Mouse (Mus musculus): Measurements from ENCODE around the gene Ski. TPM values are rescaled to one million over a fixed set of nuclear protein-coding genes. Genes with fewer than 3 reads are reported as not detected.

Ski gene
- total RNA-seq, 2 experiments from 2014 or later, result 65.3 to 80.4 TPM

- DNase-seq, result no peak
Observed at GRCm38 (mm10) chr4:155214188-155214587, 8.2 kb downstream of the Ski start.

- no peak for DNase-seq
Observed at GRCm38 (mm10) chr4:155213752-155214054, 8.7 kb downstream of the Ski start.

- DNase-seq, result no peak
Observed at GRCm38 (mm10) chr4:155213052-155213751, 9.2 kb downstream of the Ski start.

- no peak for DNase-seq
Observed at GRCm38 (mm10) chr4:155209494-155209893, 12.9 kb downstream of the Ski start.

- no peak for DNase-seq
Observed at GRCm38 (mm10) chr4:155209079-155209478, 13.3 kb downstream of the Ski start.

GRCm38 (mm10) chr4:155208613-155209012 is 13.8 kb downstream of the Ski start:
- DNase-seq, result no peak

- no peak for DNase-seq
Observed at GRCm38 (mm10) chr4:155207841-155208240, 14.6 kb downstream of the Ski start.

GRCm38 (mm10) chr4:155206498-155206897 is 15.9 kb downstream of the Ski start:
- no peak for DNase-seq

- DNase-seq, result peak; percentile 72
Observed at GRCm38 (mm10) chr4:155205919-155206318, 16.5 kb downstream of the Ski start.

- DNase-seq, result no peak
Observed at GRCm38 (mm10) chr4:155201764-155202163, 20.6 kb downstream of the Ski start.

- no peak for DNase-seq
Observed at GRCm38 (mm10) chr4:155200861-155201390, 21.5 kb downstream of the Ski start.

- peak; percentile 40 for DNase-seq
Observed at GRCm38 (mm10) chr4:155197726-155198125, 24.7 kb downstream of the Ski start.

GRCm38 (mm10) chr4:155195204-155195603 is 27.2 kb downstream of the Ski start:
- DNase-seq, result no peak

GRCm38 (mm10) chr4:155190275-155190674 is 32.1 kb downstream of the Ski start:
- no peak for DNase-seq

GRCm38 (mm10) chr4:155189711-155190139 is 32.7 kb downstream of the Ski start:
- peak; percentile 56 for DNase-seq

- no peak for DNase-seq
Observed at GRCm38 (mm10) chr4:155188803-155189202, 33.6 kb downstream of the Ski start.

GRCm38 (mm10) chr4:155188341-155188740 is 34.1 kb downstream of the Ski start:
- DNase-seq, result no peak

- peak; percentile 35 for DNase-seq
Observed at GRCm38 (mm10) chr4:155187192-155187674, 35.2 kb downstream of the Ski start.

- no peak for DNase-seq
Observed at GRCm38 (mm10) chr4:155185845-155186244, 36.5 kb downstream of the Ski start.

GRCm38 (mm10) chr4:155184248-155185070 is 37.9 kb downstream of the Ski start:
- no peak for DNase-seq

GRCm38 (mm10) chr4:155183201-155183600 is 39.2 kb downstream of the Ski start:
- no peak for DNase-seq

- DNase-seq, result peak; percentile 44
Observed at GRCm38 (mm10) chr4:155178981-155179512, 43.3 kb downstream of the Ski start.

GRCm38 (mm10) chr4:155178274-155178673 is 44.1 kb downstream of the Ski start:
- DNase-seq, result peak; percentile 64
